Mouse (Mus musculus): ENCODE measurements around the gene Skiv2l. TPM values are rescaled to one million over a fixed set of nuclear protein-coding genes. Genes with fewer than 3 reads are reported as not detected.

Skiv2l gene
- total and polyA plus RNA-seq, 3 experiments: 18.1 to 28.9 (median 26.8) TPM

DNA sequence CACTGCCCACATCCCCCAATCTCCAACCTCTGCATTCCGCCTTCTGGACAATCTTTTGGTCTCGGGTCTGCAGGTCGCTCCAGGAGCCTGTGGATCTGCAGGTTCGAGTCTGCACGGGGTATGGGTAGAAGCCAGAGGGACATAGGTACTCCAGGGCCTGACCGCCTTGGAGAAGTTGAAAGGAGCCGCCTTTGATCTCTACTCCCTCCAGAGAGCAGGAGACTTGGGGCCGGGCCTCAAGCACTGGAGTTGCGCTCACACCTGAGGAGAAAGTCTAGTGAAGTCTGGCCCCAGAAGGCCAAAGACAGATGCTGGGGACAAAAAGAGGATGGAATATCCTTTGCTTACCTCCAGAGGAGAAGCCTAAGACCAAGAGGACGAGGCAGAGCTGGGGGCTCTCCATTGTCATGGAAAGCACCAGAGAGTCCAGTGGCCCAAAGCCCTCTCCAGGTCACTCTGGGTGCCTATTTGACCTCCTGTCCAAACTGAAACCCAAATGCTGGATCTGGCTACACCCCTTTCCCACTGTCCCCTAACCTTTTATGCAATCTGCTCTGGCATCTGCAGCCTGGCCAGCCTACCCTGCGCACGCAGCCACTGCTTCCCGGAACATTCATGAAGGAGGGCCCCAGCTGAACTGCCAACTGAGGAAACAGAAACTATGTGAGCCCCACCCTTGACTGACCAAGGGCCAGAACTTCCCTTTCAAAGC, 11.8 kb upstream of the Skiv2l start:
- 59% methylated on average over 13 of the region's 13 CpGs for WGBS
- TF ChIP-seq CTCF (IDR thresholded peaks at IDR 0.05) (no peak), POLR2A (IDR thresholded peaks at IDR 0.05; ENCODE audit: insufficient read depth, low read depth, low read length) (no peak)
- H3K27ac ChIP-seq: no peak overlapping the region
- H3K36me3 ChIP-seq (ENCODE audit: control insufficient read depth, insufficient read depth, low read length): no peaks in the 10 kb centered on the region
- H3K27me3 ChIP-seq (ENCODE audit: control insufficient read depth, insufficient read depth, low read length): no peaks in the 10 kb centered on the region
- peak in 1 of 2 experiments; percentile 26 for DNase-seq
- H3K79me2 ChIP-seq (replicated peaks; ENCODE audit: control insufficient read depth, insufficient read depth, low read length): no peaks in the 10 kb centered on the region
- intact Hi-C loops (cut with DNase I): no loop called here
- no peak overlapping the region for H3K4me3 ChIP-seq
- no peak overlapping the region for H3K9ac ChIP-seq (ENCODE audit: low read depth, low read length)
- H3K4me1 ChIP-seq (ENCODE audit: control insufficient read depth, insufficient read depth, low read length): no peaks in the 10 kb centered on the region

DNA sequence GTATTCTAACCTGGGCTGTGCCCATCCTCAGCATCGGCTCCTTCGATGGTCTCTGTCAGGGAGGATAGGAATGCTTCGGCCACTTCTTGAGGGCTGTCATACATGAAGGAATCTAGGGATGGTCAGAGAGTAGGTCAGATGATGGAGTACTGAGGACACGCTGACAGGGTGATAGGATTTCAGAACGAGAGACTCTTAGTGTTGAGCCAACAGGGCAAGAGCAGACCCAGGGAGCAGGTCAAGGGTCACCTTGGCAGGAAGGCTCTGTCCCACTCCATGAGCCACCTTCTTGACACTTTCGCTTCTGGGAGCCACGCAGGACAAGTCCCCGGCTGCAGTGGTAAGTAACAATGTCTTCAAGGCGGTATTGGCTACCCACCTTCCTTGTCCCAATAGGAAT, 10.5 kb upstream of the Skiv2l start:
- no peak for TF ChIP-seq CTCF (IDR thresholded peaks at IDR 0.05)
- no peak for TF ChIP-seq POLR2A (IDR thresholded peaks at IDR 0.05; ENCODE audit: insufficient read depth, low read depth, low read length)
- no peak for TF ChIP-seq EP300 (IDR thresholded peaks at IDR 0.05; ENCODE audit: insufficient read depth, low read depth, low read length)
- H3K4me1 ChIP-seq (ENCODE audit: control insufficient read depth, insufficient read depth, low read length): no peaks in the 10 kb centered on the region

DNA sequence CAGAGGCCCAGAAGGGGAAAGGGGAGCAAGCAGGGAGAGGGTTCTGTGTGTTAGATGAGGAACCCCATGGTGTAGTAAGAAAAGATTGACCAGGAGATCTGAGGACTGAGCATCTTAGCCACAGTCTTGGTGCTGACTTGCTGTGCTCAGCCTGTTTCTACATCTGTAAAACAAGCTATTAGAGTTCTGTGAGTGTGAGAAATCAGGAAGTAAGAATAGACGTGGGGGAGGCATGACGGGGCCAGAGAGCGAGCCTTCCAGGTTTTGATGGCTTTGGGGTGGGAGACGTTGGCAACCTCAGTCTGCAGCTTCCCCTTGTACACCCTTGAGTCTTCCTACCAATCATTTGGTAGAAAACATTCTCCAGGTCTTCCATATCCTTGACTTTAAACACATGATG, 8.7 kb upstream of the Skiv2l start:
- Histone ChIP-seq H3K4me1 (ENCODE audit: control insufficient read depth, insufficient read depth, low read length) (no peaks in the 10 kb centered on the region), H3K27me3 (ENCODE audit: control insufficient read depth, insufficient read depth, low read length) (no peaks in the 10 kb centered on the region), H3K27ac (no peak overlapping the region), H3K79me2 (replicated peaks; ENCODE audit: control insufficient read depth, insufficient read depth, low read length) (no peaks in the 10 kb centered on the region), H3K4me3 (no peak overlapping the region), H3K9ac (ENCODE audit: low read depth, low read length) (no peak overlapping the region), H3K36me3 (ENCODE audit: control insufficient read depth, insufficient read depth, low read length) (no peaks in the 10 kb centered on the region)
- DNase-seq: no peak
- intact Hi-C loops (cut with DNase I): loop anchor here (5.0 to 10.0 kb wide), 2 partner anchors 34 to 376 kb away; partner anchors contain the start of genes Atp6v1g2 and Nfkbil1
- TF ChIP-seq POLR2A (IDR thresholded peaks at IDR 0.05; ENCODE audit: insufficient read depth, low read depth, low read length) (no peak), CTCF (IDR thresholded peaks at IDR 0.05) (no peak), EP300 (IDR thresholded peaks at IDR 0.05; ENCODE audit: insufficient read depth, low read depth, low read length) (no peak)
- WGBS: 47% methylated on average over 4 of the region's 4 CpGs

More for the DNA sequence above, 10.5 kb upstream of the Skiv2l start:
- Histone ChIP-seq H3K27ac (no peak overlapping the region), H3K9ac (ENCODE audit: low read depth, low read length) (no peak overlapping the region), H3K36me3 (ENCODE audit: control insufficient read depth, insufficient read depth, low read length) (no peaks in the 10 kb centered on the region), H3K79me2 (replicated peaks; ENCODE audit: control insufficient read depth, insufficient read depth, low read length) (no peaks in the 10 kb centered on the region), H3K27me3 (ENCODE audit: control insufficient read depth, insufficient read depth, low read length) (no peaks in the 10 kb centered on the region), H3K4me3 (no peak overlapping the region)
- intact Hi-C loops (cut with DNase I): no loop called here
- 81% methylated on average over 9 of the region's 9 CpGs for WGBS
- DNase-seq: no peak

DNA sequence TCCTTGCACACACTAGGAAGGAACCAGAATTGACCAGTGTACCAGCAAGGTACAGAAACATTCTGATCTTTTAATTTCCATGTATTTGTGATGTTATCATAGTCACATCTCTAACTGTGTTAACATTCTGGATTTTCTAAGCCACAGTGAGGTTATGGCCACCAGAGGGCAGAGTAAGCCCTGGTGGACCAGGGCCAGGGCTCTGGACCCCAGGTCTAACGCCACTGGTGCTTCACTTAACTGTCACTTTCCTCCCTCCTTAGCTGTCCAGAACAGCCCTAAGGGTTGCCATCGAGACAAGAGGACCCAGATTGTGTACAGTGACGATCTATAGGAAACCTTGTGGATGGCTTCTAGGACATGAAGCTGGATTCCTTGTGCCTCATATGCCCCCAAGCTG, 5.8 kb upstream of the Skiv2l start:
- Histone ChIP-seq H3K9ac (ENCODE audit: low read depth, low read length) (no peak overlapping the region), H3K27me3 (ENCODE audit: control insufficient read depth, insufficient read depth, low read length) (no peaks in the 10 kb centered on the region), H3K4me1 (ENCODE audit: control insufficient read depth, insufficient read depth, low read length) (no peaks in the 10 kb centered on the region), H3K4me3 (no peak overlapping the region), H3K27ac (no peak overlapping the region), H3K79me2 (replicated peaks; ENCODE audit: control insufficient read depth, insufficient read depth, low read length) (no peaks in the 10 kb centered on the region), H3K36me3 (ENCODE audit: control insufficient read depth, insufficient read depth, low read length) (no peaks in the 10 kb centered on the region)
- 25% methylated on average over 3 of the region's 3 CpGs for WGBS
- intact Hi-C loops (cut with DNase I): loop anchor here (1.0 to 10.0 kb wide), 4 partner anchors 36 to 379 kb away; partner anchors contain the start of genes Atp6v1g2 and Nfkbil1
- TF ChIP-seq POLR2A (IDR thresholded peaks at IDR 0.05; ENCODE audit: insufficient read depth, low read depth, low read length) (no peak), EP300 (IDR thresholded peaks at IDR 0.05; ENCODE audit: insufficient read depth, low read depth, low read length) (0 out of 2 replicates have a peak, but pooled peaks have one; percentile 31), CTCF (IDR thresholded peaks at IDR 0.05) (peak; percentile 93)
- DNase-seq: peak in 1 of 2 experiments; percentile 66

DNA sequence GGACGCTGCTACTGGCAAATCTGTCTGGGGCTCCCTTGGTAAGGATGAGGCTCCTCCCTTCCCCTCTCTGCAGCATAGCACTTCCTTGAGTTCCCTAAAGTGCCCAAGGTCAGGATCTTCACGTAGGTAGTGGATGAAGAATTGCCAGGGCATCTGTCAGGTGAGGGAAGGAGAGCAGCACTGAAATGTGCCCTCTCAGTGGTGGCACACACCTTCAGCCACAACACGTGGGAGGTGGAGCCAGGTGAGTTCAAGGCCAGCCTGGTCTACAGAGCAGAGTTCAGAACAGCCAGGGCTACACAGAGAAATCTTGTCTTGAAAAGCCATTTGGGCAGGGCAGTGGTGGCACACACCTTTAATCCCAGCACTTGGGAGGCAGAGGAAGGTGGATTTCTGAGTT, 4.8 kb upstream of the Skiv2l start:
- DNase-seq: no peak
- TF ChIP-seq CTCF (IDR thresholded peaks at IDR 0.05): no peak
- TF ChIP-seq EP300 (IDR thresholded peaks at IDR 0.05; ENCODE audit: insufficient read depth, low read depth, low read length): no peak
- TF ChIP-seq POLR2A (IDR thresholded peaks at IDR 0.05; ENCODE audit: insufficient read depth, low read depth, low read length): no peak
- H3K79me2 ChIP-seq (replicated peaks; ENCODE audit: control insufficient read depth, insufficient read depth, low read length): no peaks in the 10 kb centered on the region
- H3K4me3 ChIP-seq: no peak overlapping the region
- no peaks in the 10 kb centered on the region; the same call in 1 of the 2 replicates for H3K4me1 ChIP-seq (ENCODE audit: control insufficient read depth, insufficient read depth, low read length)
- no peak overlapping the region for H3K27ac ChIP-seq
- whole genome bisulfite sequencing: 60% methylated on average over 3 of the region's 3 CpGs
- H3K36me3 ChIP-seq (ENCODE audit: control insufficient read depth, insufficient read depth, low read length): no peaks in the 10 kb centered on the region
- H3K9ac ChIP-seq (ENCODE audit: low read depth, low read length): no peak overlapping the region
- intact Hi-C loops (cut with DNase I): loop anchor here (5.0 to 10.0 kb wide), 2 partner anchors 38 to 380 kb away; partner anchors contain the start of genes Atp6v1g2 and Nfkbil1
- no peaks in the 10 kb centered on the region for H3K27me3 ChIP-seq (ENCODE audit: control insufficient read depth, insufficient read depth, low read length)

DNA sequence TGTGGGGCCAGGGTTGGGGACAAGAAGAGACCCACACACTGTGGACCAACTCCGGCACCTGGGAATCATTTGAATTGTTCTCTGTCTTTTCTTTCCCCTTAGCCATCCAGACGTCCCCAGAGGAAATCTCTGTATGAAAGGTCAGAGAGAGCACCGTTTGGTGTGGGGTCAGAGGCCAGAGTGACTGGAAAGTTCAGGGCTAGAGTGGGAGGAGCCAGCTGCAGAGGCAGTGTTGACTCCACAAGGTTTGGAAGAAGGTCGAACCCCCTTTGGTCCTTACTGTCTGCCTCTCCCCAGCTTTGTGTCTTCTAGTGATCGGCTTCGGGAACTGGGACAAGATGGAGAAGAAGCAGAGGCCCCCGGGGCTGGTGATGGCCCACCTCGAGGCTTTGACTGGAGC, 3.5 kb upstream of the Skiv2l start:
- 76% methylated on average over 8 of the region's 8 CpGs for WGBS
- intact Hi-C loops (cut with DNase I): loop anchor here (10.0 kb wide), 1 partner anchor 381 kb away; the partner anchor contains the start of genes Atp6v1g2 and Nfkbil1
- H3K27me3 ChIP-seq (ENCODE audit: control insufficient read depth, insufficient read depth, low read length): no peaks in the 10 kb centered on the region
- no peak overlapping the region for H3K4me3 ChIP-seq
- no peak overlapping the region for H3K9ac ChIP-seq (ENCODE audit: low read depth, low read length)
- no peaks in the 10 kb centered on the region for H3K79me2 ChIP-seq (replicated peaks; ENCODE audit: control insufficient read depth, insufficient read depth, low read length)
- no peak for DNase-seq
- TF ChIP-seq POLR2A (IDR thresholded peaks at IDR 0.05; ENCODE audit: insufficient read depth, low read depth, low read length) (no peak), EP300 (IDR thresholded peaks at IDR 0.05; ENCODE audit: insufficient read depth, low read depth, low read length) (no peak), CTCF (IDR thresholded peaks at IDR 0.05) (no peak)
- peaks cover 3% of the 10 kb centered on the region for H3K4me1 ChIP-seq (ENCODE audit: control insufficient read depth, insufficient read depth, low read length)
- no peak overlapping the region for H3K27ac ChIP-seq
- H3K36me3 ChIP-seq (ENCODE audit: control insufficient read depth, insufficient read depth, low read length): no peaks in the 10 kb centered on the region
